Mouse (Mus musculus): Measurements from ENCODE around the gene Arf5.

Arf5 gene

DNA sequence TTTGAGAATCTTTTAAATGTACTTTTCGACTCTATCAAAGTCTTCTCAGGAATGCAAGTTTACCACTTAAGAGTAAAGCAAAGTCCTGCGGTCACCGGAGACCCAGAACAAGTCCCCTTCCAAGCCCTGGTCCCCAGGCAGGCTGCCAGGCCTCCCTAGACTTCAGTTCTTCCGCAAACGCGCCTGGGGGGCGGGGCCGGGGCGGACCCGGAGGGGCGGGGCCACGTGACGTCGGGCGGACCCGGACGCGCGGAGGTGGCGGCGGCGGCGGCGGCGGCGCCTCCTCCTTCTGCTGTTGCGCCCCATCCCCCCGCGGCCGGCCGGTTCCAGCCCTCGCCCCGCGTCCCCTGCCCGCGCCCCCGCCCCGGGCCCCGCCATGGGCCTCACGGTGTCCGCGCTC lies at the start of gene Arf5:
Gene Arf5 (plus strand): TSS at position 248 of the 400 bp plus-strand sequence.
- peak; percentile 81 to 91 for DNase-seq (ENCODE audit: low spot score in 2 of 2)

DNA sequence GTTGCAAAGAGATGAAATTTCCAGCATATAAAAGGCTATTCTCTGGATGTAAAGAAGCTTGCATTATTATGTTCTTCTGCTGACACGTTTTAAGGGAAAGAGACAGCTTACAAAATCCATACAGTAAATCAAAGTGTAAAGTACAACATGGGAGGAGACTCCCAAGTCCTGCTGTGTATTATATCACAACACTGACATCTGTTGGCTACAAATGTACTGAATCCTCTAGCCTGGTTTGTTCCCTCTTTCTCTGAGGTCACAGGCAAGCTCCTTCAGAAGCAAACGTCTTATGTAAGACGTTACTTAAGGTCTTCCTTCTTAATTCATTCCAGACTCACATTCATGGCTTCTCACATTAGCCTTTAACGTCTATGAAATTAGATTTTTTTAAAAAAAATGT lies 41.4 kb upstream of the Arf5 start:
- no peak for DNase-seq (ENCODE audit: low spot score in 2 of 2)

DNA sequence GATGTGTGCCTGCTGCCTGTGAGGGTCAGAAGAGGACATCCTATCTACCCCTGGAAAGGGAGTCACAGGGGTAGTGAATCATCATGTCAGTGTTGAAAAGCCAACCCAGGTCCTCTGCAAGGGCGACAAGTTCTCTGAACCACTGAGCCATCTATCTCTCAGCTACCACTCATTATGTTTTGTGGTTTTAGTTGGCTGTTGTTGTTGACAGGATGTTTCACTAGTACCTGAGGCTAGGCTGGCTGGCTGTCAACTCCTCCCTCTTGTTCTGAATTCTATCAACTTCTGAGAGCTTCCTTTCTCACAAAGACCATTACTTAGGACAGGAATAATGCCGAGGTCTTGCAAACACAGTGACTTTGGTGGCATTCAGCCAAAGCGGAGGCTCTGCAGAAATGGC lies 38.2 kb upstream of the Arf5 start:
- DNase-seq (ENCODE audit: low spot score in 2 of 2): no peak

GRCm38 (mm10) chr6:28389038-28389437 lies 34.3 kb upstream of the Arf5 start:
- DNase-seq (ENCODE audit: low spot score in 2 of 2): no peak

DNA sequence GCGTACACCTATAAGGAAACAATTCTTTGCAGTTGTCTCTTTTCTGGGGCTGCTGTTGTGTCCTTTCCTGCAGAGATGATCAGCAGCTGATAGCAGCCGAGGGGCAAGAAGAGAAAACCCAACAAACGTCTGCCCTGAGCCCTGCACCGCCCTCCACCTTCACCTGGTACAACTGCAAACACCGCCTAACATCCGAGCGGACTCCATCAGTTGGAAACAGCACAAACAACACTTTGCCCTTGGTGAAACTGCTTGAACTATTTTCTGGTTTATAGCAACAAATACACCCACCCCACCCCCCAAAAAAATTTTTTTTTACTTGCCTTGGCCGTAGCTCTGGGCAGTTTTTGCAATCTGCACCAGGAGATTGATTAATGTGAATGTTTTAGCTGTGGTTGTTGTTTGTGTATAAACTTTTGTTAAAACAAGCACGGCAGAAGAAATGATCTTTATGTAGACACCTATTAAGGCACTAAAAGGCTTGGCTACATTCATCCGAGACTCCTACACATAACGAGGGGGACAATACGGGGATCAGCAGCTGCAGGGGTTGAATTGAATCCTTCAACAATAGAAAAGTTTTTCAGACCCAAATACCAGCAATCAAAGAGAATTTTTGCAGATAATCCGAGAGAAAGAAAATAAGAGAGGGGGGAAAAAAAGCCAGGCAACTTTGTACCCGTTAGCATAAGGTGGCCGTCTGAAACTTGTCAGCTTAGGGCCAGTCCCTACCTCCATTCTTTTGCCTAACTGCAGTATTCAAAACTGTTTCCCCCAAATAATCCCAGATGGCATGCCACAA lies 27.1 kb upstream of the Arf5 start:
- DNase-seq (ENCODE audit: low spot score in 2 of 2): no peak

DNA sequence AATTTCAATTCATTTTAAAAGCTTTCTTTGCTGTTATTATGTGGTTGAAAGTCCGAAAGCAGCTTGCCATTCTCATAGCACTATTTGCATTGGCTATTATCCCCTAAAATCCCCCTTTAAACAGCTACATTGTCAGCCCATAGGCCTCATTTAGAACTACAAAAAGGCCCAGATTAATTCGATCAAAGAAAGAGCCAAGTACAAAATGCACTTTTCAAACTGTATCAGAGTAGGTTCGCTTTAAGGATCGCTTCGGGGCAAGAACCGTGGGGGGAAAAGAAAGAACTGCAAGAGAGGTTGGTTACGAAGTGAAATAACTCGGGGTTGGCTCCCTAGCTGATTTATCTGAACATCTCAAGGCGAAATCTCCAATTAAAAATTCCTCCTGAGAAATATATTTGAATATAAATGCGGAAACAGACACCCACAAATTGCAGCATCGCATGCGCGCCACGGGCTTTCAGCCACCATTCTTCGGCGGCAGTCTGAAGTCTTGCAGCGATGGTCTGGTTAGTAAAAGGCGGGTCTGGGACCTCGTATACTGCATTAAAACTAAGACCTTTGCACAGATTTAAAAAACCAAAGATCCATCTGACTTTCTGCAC lies 26.4 kb upstream of the Arf5 start:
- DNase-seq (ENCODE audit: low spot score in 2 of 2): no peak

DNA sequence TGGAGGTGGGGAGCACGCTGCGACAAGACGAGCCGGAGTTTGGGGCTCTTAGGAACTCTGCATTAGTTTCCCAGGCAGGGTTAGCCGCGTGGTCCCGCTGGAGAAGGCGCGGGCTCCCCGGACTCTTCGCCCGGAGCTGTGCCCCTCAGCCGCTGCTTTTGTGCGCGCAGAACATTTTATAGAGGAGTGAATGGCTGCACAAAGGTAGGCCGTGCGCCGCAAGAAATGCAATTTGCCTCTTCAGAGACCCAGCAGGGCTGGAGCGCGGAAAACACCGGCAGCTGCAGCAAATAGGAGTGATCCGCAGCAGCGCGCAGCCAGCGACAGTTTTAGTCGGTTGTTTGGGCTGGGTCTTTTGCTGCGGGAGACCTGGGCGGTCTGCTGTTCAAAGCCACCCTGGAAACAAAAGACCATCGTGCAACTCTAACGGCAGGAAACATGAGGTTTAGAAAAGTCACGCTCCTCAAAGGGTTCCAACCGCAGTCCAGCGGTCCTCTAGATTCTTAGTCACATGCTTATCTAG lies 25.6 kb upstream of the Arf5 start, which contains the start of gene Zfp800:
Gene Zfp800 (minus strand): TSS at position 325 of the 523 bp plus-strand sequence.
- no peak for DNase-seq (ENCODE audit: low spot score in 2 of 2)

- DNase-seq (ENCODE audit: low spot score in 2 of 2): no peak
Measured at GRCm38 (mm10) chr6:28398726-28399125, 24.6 kb upstream of the Arf5 start.

DNA sequence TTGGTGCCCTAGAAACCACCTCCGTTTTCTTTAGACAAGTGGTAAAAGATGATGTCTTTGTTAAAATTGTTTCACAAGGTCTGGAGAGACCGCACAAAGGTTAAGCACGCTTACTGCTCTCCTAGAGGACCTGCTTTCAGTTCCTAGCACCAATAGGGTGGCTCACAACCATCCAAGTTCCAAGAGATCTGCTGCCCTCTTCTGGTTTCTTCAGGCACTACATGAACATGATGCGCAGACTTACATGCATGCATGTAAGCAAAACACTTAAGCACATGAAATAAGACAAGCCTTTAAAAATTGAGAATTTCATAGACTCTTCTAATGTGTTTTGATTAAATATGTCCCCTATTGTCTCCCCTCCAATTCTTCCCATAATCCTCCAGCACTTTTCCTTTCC lies 23.6 kb upstream of the Arf5 start:
- no peak for DNase-seq (ENCODE audit: low spot score in 2 of 2)

GRCm38 (mm10) chr6:28410053-28410452 lies 13.3 kb upstream of the Arf5 start:
- DNase-seq (ENCODE audit: low spot score in 2 of 2): no peak

DNA sequence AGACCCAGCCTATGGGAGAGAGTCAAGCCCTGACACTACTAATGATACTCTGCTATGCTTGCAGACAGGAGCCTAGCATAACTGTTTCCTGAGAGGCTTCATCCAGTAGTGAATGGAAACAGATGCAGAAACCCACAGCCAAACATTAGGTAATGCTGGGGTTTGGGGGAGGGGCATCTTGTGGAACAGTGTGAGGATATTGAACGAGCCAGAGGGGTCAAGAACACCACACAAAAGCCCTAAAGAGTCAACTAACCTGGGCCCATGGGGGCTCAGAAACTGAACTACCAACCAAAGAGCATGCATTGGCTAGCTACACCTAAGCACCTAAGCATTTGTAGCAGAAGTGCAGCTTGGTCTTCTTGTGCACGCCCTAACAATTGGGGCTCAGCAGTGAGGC lies 12.1 kb upstream of the Arf5 start:
- no peak for DNase-seq (ENCODE audit: low spot score in 2 of 2)

DNA sequence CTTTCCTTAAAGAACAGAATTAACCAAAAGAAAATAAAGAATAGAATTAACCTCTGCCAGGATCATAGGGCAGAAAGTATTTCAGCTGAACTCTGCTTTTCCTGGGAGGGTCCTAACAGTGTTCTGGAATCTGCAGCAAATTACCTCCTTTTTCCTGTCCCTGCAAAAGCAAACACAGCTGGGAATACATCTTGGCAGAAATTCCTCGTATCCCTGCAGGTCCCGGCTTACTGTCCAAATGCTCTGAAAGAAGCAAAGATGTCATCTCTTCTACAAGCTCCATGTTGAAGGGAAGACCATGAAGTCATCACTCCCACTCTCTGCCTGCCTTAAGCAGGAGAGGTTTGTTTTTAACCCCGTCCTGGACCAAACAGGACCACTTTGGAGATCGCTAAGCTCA lies 6.4 kb upstream of the Arf5 start:
- no peak for DNase-seq (ENCODE audit: low spot score in 2 of 2)

GRCm38 (mm10) chr6:28418449-28418848 lies 4.9 kb upstream of the Arf5 start:
- DNase-seq (ENCODE audit: low spot score in 2 of 2): peak in 1 of 2 experiments; percentile 49

- DNase-seq (ENCODE audit: low spot score in 2 of 2): no peak
Measured at GRCm38 (mm10) chr6:28419673-28420072, 3.7 kb upstream of the Arf5 start.

- no peak for DNase-seq (ENCODE audit: low spot score in 2 of 2)
Measured at GRCm38 (mm10) chr6:28420361-28420760, 3.0 kb upstream of the Arf5 start.

GRCm38 (mm10) chr6:28420865-28421264 lies 2.5 kb upstream of the Arf5 start:
- no peak for DNase-seq (ENCODE audit: low spot score in 2 of 2)

DNA sequence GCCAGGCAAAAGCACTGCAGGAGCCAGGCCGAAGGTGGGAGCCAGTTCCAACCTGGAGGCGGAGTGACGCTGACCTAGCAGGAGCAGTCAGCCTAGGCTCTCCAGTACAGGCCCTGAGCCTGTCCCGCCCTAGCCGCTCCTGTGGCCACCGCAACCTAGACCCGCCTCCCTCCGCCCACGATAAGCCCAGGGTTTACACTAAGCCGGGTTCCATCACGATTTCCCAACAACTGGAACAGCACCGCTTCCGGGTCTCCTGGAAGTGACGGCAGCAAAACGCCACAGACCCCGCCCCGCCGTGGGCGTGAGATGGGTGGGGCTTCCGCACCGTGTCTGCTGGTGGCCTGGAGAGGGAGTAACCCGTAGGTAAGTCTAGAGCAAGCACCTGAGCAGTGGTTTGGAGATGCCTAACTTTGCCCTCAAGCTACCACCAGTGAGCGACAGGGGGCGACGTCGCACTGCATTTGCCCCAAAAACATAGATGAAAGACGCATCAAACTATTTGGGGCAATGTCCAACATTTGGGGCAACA lies 1.8 kb upstream of the Arf5 start:
- peak; percentile 89 to 90 for DNase-seq (ENCODE audit: low spot score in 2 of 2)

- DNase-seq (ENCODE audit: low spot score in 2 of 2): no peak
Measured at GRCm38 (mm10) chr6:28422651-28423290, 589 bp upstream of the Arf5 start.

DNA sequence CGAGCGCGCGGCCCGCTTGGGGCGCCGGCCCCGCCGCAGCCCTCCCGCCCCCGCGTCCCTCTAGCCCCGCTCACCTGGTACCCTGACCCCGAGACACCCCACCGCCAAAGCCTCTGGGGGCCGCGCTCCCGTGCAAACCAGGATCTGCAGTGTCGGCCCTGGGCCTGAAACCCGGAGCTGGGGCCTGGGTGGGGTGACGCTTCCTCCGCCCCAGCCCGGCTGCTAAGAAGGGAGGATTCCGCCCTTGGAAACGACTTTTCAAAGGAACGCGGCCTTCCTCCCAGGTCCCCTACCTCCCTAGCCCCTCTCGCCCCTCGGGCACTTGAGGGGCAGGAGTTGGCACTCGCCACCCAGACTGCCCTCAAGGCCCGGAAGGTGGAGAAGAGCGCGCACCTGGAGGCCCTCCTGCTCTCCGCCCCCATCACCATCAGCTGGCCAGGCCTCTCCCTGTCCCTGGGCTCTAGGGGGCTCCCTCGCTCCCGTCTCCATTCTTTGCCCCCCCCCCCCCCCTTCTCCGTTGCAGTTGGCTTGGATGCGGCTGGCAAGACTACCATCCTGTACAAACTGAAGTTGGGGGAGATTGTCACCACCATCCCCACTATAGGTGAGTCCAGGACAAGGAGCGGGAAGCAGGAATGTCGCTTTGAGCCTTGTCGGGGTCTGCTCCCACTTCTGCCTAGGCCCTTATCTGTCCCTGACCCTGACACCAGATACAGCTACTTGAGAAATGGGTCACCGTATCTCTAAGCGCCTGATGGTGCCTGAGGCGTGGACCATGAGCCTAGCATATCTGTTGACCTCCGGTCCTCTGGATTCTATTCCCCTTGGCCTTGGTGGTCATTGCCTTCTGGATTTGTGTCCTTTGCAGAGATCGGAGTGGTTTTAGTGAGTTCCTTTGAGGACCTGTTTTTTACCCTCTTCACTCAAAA lies 671 bp downstream of the Arf5 start:
- peak; percentile 40 to 42 for DNase-seq (ENCODE audit: low spot score in 2 of 2)

DNA sequence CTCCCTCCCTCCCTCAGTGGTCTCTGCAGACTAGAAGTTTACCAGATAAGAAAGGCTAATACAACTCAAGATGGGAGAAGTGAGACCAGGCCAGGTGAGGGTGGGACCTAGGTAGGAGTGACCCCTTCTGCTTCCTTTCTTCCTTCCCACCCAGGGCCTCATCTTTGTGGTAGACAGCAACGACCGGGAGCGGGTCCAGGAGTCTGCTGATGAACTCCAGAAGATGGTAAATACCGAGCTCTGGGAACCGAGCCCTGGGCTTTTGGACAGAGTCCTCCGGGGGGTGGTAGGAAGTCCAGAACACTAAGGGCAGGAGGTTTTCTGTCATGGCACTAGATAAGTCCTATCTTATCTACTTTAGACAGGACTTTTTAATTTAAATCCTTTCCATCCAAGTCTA lies 1.7 kb downstream of the Arf5 start:
- no peak for DNase-seq (ENCODE audit: low spot score in 2 of 2)

GRCm38 (mm10) chr6:28427096-28427839 lies 3.9 kb downstream of the Arf5 start, which contains the start of gene Fscn3:
Gene Fscn3, plus strand, starts transcription at chr6:28427789.
- no peak for DNase-seq (ENCODE audit: low spot score in 2 of 2)
